Mouse (Mus musculus) embryo, embryonic 9.5 days (tissue): ENCODE measurements around the gene Ccs.

Source experiments
- DNase-seq: peaks from one replicate; pipeline ENCODE4 v3.0.0-alpha.2; 2017; ENCODE audit errors: extremely low spot score

The Ccs gene

GRCm38 (mm10) chr19:4782891-4783290, 56.2 kb downstream of the Ccs start:
- DNase-seq, result no peak
